Mouse (Mus musculus) liver, adult 2 months (tissue): ENCODE results near the gene Gm525.

Source experiments
- CTCF ChIP-seq: fragments of 200-500 bp; IDR thresholded peaks from 2 replicates; pipeline ENCODE4 v1.5.1; 2011; ENCODE audit warnings: low read depth, low read length, control low read depth
- POLR2A ChIP-seq: fragments of 200-500 bp; IDR thresholded peaks from 2 replicates; pipeline ENCODE4 v1.6.1; 2011; ENCODE audit warnings: low read length, control low read depth; ENCODE audit not compliant: insufficient read depth; ENCODE audit errors: extremely low read depth

GRCm38 (mm10) chr11:89077601-89078000, 4.0 kb downstream of the Gm525 start:
- TF ChIP-seq CTCF = no peak
- TF ChIP-seq POLR2A = no peak
